Mouse (Mus musculus): ENCODE results near the gene Pygm.

Pygm gene

GRCm38 (mm10) chr19:6384128-6384527 is at the start of gene Pygm:
Gene Pygm (plus strand): TSS chr19:6384399.
- DNase-seq: peak; percentile 51

- DNase-seq: peak; percentile 93
These were observed 49.3 kb upstream of the Pygm start, which contains the start of gene Men1 for GRCm38 (mm10) chr19:6334673-6335457. Gene Men1 (plus strand): TSS chr19:6334979.

GRCm38 (mm10) chr19:6335458-6335827 is 48.8 kb upstream of the Pygm start:
- DNase-seq: no peak

- no peak for DNase-seq
These were observed 47.3 kb upstream of the Pygm start for GRCm38 (mm10) chr19:6336920-6337319.

GRCm38 (mm10) chr19:6338171-6338570 is 46.0 kb upstream of the Pygm start:
- no peak for DNase-seq

- DNase-seq: no peak
These were observed 45.5 kb upstream of the Pygm start for GRCm38 (mm10) chr19:6338716-6339115.

- no peak for DNase-seq
These were observed 45.0 kb upstream of the Pygm start for GRCm38 (mm10) chr19:6339191-6339590.

GRCm38 (mm10) chr19:6339890-6340504 is 44.2 kb upstream of the Pygm start:
- DNase-seq: peak; percentile 84

- peak; percentile 97 for DNase-seq
These were observed 43.4 kb upstream of the Pygm start, which contains the start of gene Map4k2 for GRCm38 (mm10) chr19:6340524-6341452. Gene Map4k2 (plus strand): TSS chr19:6341135.

- peak; percentile 60 for DNase-seq
These were observed 42.6 kb upstream of the Pygm start for GRCm38 (mm10) chr19:6341453-6342077.

- peak; percentile 65 for DNase-seq
These were observed 41.8 kb upstream of the Pygm start for GRCm38 (mm10) chr19:6342276-6342933.

- DNase-seq: peak; percentile 70
These were observed 40.9 kb upstream of the Pygm start for GRCm38 (mm10) chr19:6343066-6343925.

- DNase-seq: no peak
These were observed 40.2 kb upstream of the Pygm start for GRCm38 (mm10) chr19:6343996-6344395.

GRCm38 (mm10) chr19:6346023-6346422 is 38.2 kb upstream of the Pygm start:
- no peak for DNase-seq

GRCm38 (mm10) chr19:6346661-6347060 is 37.5 kb upstream of the Pygm start:
- DNase-seq: no peak

- no peak for DNase-seq
These were observed 36.6 kb upstream of the Pygm start for GRCm38 (mm10) chr19:6347615-6348014.

- DNase-seq: no peak
These were observed 35.5 kb upstream of the Pygm start for GRCm38 (mm10) chr19:6348717-6349116.

- no peak for DNase-seq
These were observed 34.8 kb upstream of the Pygm start for GRCm38 (mm10) chr19:6349215-6349983.

GRCm38 (mm10) chr19:6351431-6352106 is 32.6 kb upstream of the Pygm start:
- DNase-seq: no peak

- no peak for DNase-seq
These were observed 32.1 kb upstream of the Pygm start for GRCm38 (mm10) chr19:6352107-6352505.

Data from thymus, postnatal 4 days (tissue).